Mouse (Mus musculus) forebrain, embryonic 12.5 days (tissue): ENCODE results near the gene Mgat5b. TPM values are rescaled to one million over a fixed set of nuclear protein-coding genes. Genes with fewer than 3 reads are reported as not detected.

Experiments
- ATAC-seq: fragments of 200-750 bp; cut with Nextera tagmentation; 2 replicates; pipeline ENCODE4 v1.8.0; 2017; ENCODE audit warnings: moderate TSS enrichment; ENCODE audit not compliant: low FRiP score
- H3K27ac ChIP-seq: fragments of 300-500 bp; sonication (generic); 2 replicates; pipeline ENCODE4 v1.5.1; 2016; ENCODE audit warnings: mild to moderate bottlenecking
- H3K27me3 ChIP-seq: fragments of 300-500 bp; sonication (generic); 2 replicates; pipeline ENCODE4 v1.6.1; 2016; ENCODE audit warnings: mild to moderate bottlenecking
- H3K36me3 ChIP-seq: fragments of 300-500 bp; sonication (generic); replicated peaks from 2 replicates; pipeline ENCODE4 v1.6.1; 2016; ENCODE audit warnings: mild to moderate bottlenecking
- H3K4me1 ChIP-seq: fragments of 300-500 bp; sonication (generic); 2 replicates; pipeline ENCODE4 v1.6.1; 2016
- H3K4me2 ChIP-seq: fragments of 300-500 bp; sonication (generic); 2 replicates; pipeline ENCODE4 v1.6.1; 2016; ENCODE audit warnings: mild to moderate bottlenecking, moderate library complexity
- H3K4me3 ChIP-seq: fragments of 300-500 bp; sonication (generic); replicated peaks from 2 replicates; pipeline ENCODE4 v1.5.1; 2016; ENCODE audit warnings: mild to moderate bottlenecking
- H3K9ac ChIP-seq: fragments of 300-500 bp; sonication (generic); 2 replicates; pipeline ENCODE4 v1.6.1; 2016; ENCODE audit warnings: mild to moderate bottlenecking
- H3K9me3 ChIP-seq: fragments of 300-500 bp; sonication (generic); 2 replicates; pipeline ENCODE4 v1.6.1; 2016
- WGBS: fragments of 180-500 bp; shearing (Covaris S2); methylation state at CpG from one replicate; pipeline ENCODE4 v1.1.7; 2016; 5-methylcytosine and 5-hydroxymethylcytosine counted together
- polyA plus RNA-seq: library from polyadenylated mRNA; unstranded; fragments of >200 nt; fragmentation: Nextera tagmentation; extraction: Ambion mirVana; gene quantifications from 2 replicates; pipeline ENCODE4 v1.2.1, GENCODE M21; 2016

Gene Mgat5b
- polyA plus RNA-seq, 1 experiment from 2014 or later = 19.0 TPM

- WGBS = 62% methylated on average over 10 of the region's 10 CpGs
- Histone ChIP-seq H3K27me3 (no peaks in the 10 kb centered on the region), H3K4me3 (no peak overlapping the region), H3K9ac (no peak overlapping the region), H3K36me3 (no peaks in the 10 kb centered on the region), H3K4me1 (peaks cover 35% of the 10 kb centered on the region), H3K4me2 (no peak overlapping the region), H3K27ac (0 out of 2 replicates have a peak overlapping the region, but pooled peaks have one; percentile 74), H3K9me3 (0 out of 2 replicates have a peak, but pooled peaks cover 7% of the 10 kb centered on the region)
- no peak for ATAC-seq
These were observed 109.0 kb downstream of the Mgat5b start for GRCm38 (mm10) chr11:117027681-117028080.

- H3K4me2 ChIP-seq = no peak overlapping the region
- WGBS = 54% methylated on average over 19 of the region's 19 CpGs
These were observed 110.4 kb downstream of the Mgat5b start for GRCm38 (mm10) chr11:117028861-117029568.

GRCm38 (mm10) chr11:117029569-117029955, 110.9 kb downstream of the Mgat5b start:
- no peak for ATAC-seq
- Histone ChIP-seq H3K9me3 (no peaks in the 10 kb centered on the region), H3K4me2 (no peak overlapping the region), H3K4me1 (peaks cover 35% of the 10 kb centered on the region), H3K27me3 (no peaks in the 10 kb centered on the region), H3K27ac (peak overlapping the region; percentile 74), H3K36me3 (no peaks in the 10 kb centered on the region), H3K9ac (no peak overlapping the region), H3K4me3 (no peak overlapping the region)
- 91% methylated on average over 3 of the region's 3 CpGs for WGBS

More at GRCm38 (mm10) chr11:117028861-117029568, 110.4 kb downstream of the Mgat5b start:
- no peaks in the 10 kb centered on the region for H3K9me3 ChIP-seq
- H3K9ac ChIP-seq = no peak overlapping the region
- peaks cover 35% of the 10 kb centered on the region for H3K4me1 ChIP-seq
- ATAC-seq = peak; percentile 53; the same call in 1 of the 2 replicates
- H3K4me3 ChIP-seq = no peak overlapping the region
- no peaks in the 10 kb centered on the region for H3K36me3 ChIP-seq
- H3K27ac ChIP-seq = peak overlapping the region; percentile 74
- H3K27me3 ChIP-seq = no peaks in the 10 kb centered on the region

- no peaks in the 10 kb centered on the region for H3K36me3 ChIP-seq
- peak overlapping the region; percentile 74 for H3K27ac ChIP-seq
- H3K4me3 ChIP-seq = no peak overlapping the region
- no peaks in the 10 kb centered on the region for H3K27me3 ChIP-seq
- H3K9me3 ChIP-seq = no peaks in the 10 kb centered on the region
- 55% methylated on average over 3 of the region's 3 CpGs for WGBS
- H3K9ac ChIP-seq = no peak overlapping the region
- H3K4me1 ChIP-seq = peaks cover 35% of the 10 kb centered on the region
- no peak overlapping the region for H3K4me2 ChIP-seq
- peak; percentile 44; the same call in 1 of the 2 replicates for ATAC-seq
These were observed 111.4 kb downstream of the Mgat5b start for GRCm38 (mm10) chr11:117030018-117030417.

GRCm38 (mm10) chr11:117030471-117031101, 111.9 kb downstream of the Mgat5b start:
- WGBS = 73% methylated on average over 8 of the region's 8 CpGs
- Histone ChIP-seq H3K27ac (peak overlapping the region; percentile 74), H3K4me3 (no peak overlapping the region), H3K27me3 (no peaks in the 10 kb centered on the region), H3K36me3 (no peaks in the 10 kb centered on the region), H3K9me3 (no peaks in the 10 kb centered on the region), H3K4me2 (no peak overlapping the region), H3K9ac (0 out of 2 replicates have a peak overlapping the region, but pooled peaks have one; percentile 13), H3K4me1 (peaks cover 38% of the 10 kb centered on the region)
- ATAC-seq = no peak

GRCm38 (mm10) chr11:117031249-117031648, 112.6 kb downstream of the Mgat5b start:
- H3K9me3 ChIP-seq = no peaks in the 10 kb centered on the region
- 20% methylated on average over 4 of the region's 4 CpGs for WGBS
- no peaks in the 10 kb centered on the region for H3K27me3 ChIP-seq
- H3K27ac ChIP-seq = peak overlapping the region; percentile 74
- no peak for ATAC-seq
- 0 out of 2 replicates have a peak overlapping the region, but pooled peaks have one; percentile 13 for H3K9ac ChIP-seq
- H3K4me2 ChIP-seq = no peak overlapping the region
- H3K4me3 ChIP-seq = no peak overlapping the region
- H3K36me3 ChIP-seq = no peaks in the 10 kb centered on the region
- H3K4me1 ChIP-seq = peaks cover 45% of the 10 kb centered on the region

- H3K36me3 ChIP-seq = no peaks in the 10 kb centered on the region
- no peak overlapping the region for H3K4me3 ChIP-seq
- no peaks in the 10 kb centered on the region for H3K9me3 ChIP-seq
- no peak overlapping the region for H3K27ac ChIP-seq
- H3K27me3 ChIP-seq = no peaks in the 10 kb centered on the region
- 43% methylated on average over 11 of the region's 11 CpGs for WGBS
- H3K4me2 ChIP-seq = no peak overlapping the region
- no peak for ATAC-seq
- no peak overlapping the region for H3K9ac ChIP-seq
- peaks cover 31% of the 10 kb centered on the region for H3K4me1 ChIP-seq
These were observed 117.1 kb downstream of the Mgat5b start for GRCm38 (mm10) chr11:117035661-117036336.

Other genes starting within 250 kb of the Mgat5b start
- not detected in 2 replicates for gene St6galnac1, start 143.4 kb upstream of the Mgat5b start, polyA plus RNA-seq
- 22.5 and 25.9 TPM in 2 replicates for gene Mxra7, start 90.8 kb upstream of the Mgat5b start, polyA plus RNA-seq
- 65.5 and 65.8 TPM in 2 replicates for gene Mettl23, start 75.6 kb upstream of the Mgat5b start, polyA plus RNA-seq
- gene Jmjd6, start 75.4 kb upstream of the Mgat5b start, polyA plus RNA-seq = 87.8 and 93.5 TPM in 2 replicates
- 33.7 and 40.2 TPM in 2 replicates for gene Mfsd11, start 66.4 kb upstream of the Mgat5b start, polyA plus RNA-seq
- gene Srsf2, start 65.8 kb upstream of the Mgat5b start, polyA plus RNA-seq = 902 and 945 TPM in 2 replicates
- gene Sec14l1, start 196.3 kb downstream of the Mgat5b start, polyA plus RNA-seq = 67.2 and 67.6 TPM in 2 replicates